Mouse (Mus musculus) CD4-positive helper T cell, adult 2 months (primary cell): ENCODE measurements at regions not wholly inside any gene's neighbourhood (a gene's known extent, or its start where the extent isn't known, plus 50 kb on each side); places are given as distances from the start of the nearest gene placed in this dataset.
"Not testable (repeated sequence)": the region's sequence is repeated elsewhere in the genome, so short reads cannot be mapped to it uniquely, and the experiment has no call there.

ENCODE experiments used
- DNase-seq: peaks from one replicate; pipeline ENCODE4 v3.0.0-alpha.2; 2012; ENCODE audit warnings: low read depth, missing footprints, low spot score

DNA sequence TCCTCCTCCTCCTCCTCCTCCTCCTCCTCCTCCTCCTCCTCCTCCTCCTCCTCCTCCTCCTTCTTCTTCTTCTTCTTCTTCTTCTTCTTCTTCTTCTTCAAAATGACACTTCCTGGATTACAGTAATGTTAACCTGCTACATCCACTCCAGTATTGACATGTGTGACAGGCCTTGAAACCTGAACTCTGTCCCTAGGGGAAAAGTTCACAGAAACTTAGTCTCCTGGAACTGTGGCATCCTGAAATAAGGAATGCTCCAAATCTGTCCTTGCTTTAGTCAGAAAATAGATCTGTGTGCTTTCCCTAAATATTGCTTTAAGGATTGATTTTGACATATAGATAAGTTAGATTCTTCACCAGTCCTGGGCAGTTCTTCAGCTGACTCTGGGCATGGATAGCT lies 464.8 kb downstream of the Adam6a start:
- DNase-seq = not testable (repeated sequence)

GRCm38 (mm10) chr12:114009391-114009790 lies 465.7 kb downstream of the Adam6a start:
- no peak for DNase-seq

GRCm38 (mm10) chr12:114012860-114013259 lies 469.2 kb downstream of the Adam6a start:
- peak; percentile 56 for DNase-seq

DNA sequence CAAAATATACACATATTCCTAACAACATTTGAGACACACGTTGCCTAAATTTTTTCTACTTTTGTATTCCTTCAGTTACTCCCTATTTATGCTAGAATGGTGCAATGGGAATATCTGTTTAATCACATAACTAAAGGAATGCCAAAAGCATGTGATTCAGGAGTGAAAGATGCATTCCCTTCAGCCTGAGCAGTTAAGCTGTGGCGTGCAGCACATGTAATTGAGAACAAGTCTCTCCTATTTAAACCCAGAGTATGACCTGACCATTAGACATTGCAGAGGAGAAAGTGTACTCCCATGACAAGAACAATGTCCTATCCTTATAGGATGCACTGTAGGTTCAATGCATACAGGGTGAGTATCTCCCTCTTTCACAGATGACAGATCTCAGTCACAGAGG lies 493.3 kb downstream of the Adam6a start:
- not testable (repeated sequence) for DNase-seq

DNA sequence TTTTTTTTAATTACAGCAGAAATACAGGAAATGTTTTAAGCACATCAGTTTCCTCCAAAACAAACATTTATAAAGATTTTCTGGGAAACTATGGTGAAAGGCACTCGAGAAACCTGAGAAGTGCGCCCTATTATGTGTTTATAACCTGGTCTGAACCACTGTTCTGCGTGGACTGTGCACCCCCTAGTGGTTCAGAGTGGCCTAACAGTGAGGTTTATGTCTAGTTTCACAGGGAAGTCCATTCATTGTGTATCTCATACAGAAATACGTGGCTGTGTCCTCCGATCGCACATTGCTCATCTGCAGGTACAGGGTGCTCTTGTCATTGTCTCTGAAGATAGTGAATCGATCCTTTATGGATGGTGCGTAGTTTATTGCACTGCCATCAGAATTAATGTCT lies 504.3 kb downstream of the Adam6a start:
- DNase-seq = peak; percentile 35

DNA sequence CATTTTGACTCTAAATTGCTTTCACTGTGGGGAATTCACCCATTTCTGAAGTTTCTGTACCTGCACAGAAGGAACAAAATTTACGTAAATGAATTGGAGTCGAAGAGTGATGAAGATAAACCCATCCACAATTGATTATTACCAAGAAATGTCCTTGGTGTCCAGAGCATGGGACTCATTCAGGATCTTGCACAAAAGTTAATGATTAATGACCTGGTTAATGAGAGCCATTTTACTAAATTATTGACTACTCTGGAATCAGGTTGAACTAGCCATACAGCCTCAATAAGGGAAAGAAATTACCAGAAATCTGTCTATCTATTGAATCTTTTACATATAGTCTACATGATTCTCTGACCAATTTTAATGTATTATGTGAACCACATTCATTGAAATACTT lies 509.6 kb downstream of the Adam6a start:
- DNase-seq = no peak

- peak; percentile 40 for DNase-seq
These were observed 515.9 kb downstream of the Adam6a start for GRCm38 (mm10) chr12:114059615-114060014.

DNA sequence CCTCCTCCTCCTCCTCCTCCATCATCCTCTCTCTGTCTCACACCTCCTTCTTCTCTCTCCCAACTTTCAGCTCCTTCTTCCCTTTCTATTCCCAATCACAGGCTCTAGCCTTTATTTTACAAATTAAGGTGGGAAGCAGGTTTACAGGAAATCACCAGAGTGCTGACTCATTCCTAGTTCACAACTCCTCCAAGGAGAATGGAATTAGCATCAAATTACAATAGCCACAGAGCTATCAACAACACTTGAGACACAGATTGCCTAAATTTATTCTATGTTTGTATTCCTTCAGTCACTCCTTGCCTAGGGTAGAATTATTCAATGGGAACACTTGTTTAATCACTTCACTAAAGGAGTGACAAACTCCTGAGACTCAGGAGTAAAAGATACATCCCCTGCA lies 523.5 kb downstream of the Adam6a start:
- no peak for DNase-seq

DNA sequence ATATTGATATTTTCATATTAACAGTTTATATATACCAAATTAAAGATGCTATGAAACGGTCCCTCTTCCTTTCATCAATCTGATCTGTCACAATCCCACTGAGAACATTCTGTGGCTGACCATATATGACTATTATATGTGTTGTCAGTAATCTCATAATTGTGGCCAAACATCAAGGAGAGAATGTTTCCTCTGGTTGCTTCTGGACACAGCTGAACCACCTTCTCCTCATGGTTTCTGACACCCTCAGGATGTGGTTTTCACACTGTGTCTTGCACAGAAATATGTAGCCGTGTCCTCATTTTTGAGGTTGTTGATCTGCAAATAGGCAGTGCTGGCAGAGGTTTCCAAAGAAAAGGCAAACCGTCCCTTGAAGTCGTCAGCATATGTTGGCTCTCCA lies 565.0 kb downstream of the Adam6a start:
- DNase-seq = not testable (repeated sequence)

- no peak for DNase-seq
These were observed 591.2 kb downstream of the Adam6a start for GRCm38 (mm10) chr12:114134897-114135296.

GRCm38 (mm10) chr12:114148779-114149178 lies 605.1 kb downstream of the Adam6a start:
- DNase-seq = no peak

GRCm38 (mm10) chr12:114172305-114172704 lies 628.6 kb downstream of the Adam6a start:
- no peak for DNase-seq

- no peak for DNase-seq
These were observed 655.8 kb downstream of the Adam6a start for GRCm38 (mm10) chr12:114199521-114199920.

GRCm38 (mm10) chr12:114222541-114222940 lies 678.8 kb downstream of the Adam6a start:
- no peak for DNase-seq
